Mouse (Mus musculus): ENCODE results near the gene Col15a1.

DNA sequence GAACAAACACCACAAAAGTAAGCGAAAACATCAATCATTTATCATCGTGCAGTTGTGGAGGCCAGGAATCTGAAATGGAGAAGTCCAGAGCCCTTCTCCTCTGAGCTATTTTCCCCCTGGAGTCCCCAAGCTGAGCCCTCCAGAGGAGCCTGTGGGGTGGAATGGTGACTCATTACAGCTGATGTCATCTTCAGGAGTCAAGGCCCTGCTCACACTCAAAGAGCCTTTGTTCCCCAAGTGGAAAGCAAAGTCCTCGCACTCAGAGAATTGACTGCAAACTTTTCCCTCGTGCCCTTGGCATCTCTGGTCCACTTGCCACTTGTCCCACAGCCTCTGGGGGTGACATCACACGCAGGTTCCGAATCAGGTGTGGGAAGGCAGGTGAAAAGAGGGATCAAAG lies 23.4 kb downstream of the Col15a1 start:
- TF ChIP-seq CTCF (IDR thresholded peaks at IDR 0.05; ENCODE audit: low read depth) (no peak), EP300 (IDR thresholded peaks at IDR 0.05; ENCODE audit: low read depth) (no peak)

Measured in liver, embryonic 14.5 days (tissue).